Mouse (Mus musculus): ENCODE measurements around the gene Klhl8. TPM values are rescaled to one million over a fixed set of nuclear protein-coding genes. Genes with fewer than 3 reads are reported as not detected.
"Not testable (repeated sequence)": the region's sequence is repeated elsewhere in the genome, so short reads cannot be mapped to it uniquely, and the experiment has no call there.

The Klhl8 gene
- polyA plus RNA-seq, 1 experiment = 0.95 TPM

GRCm38 (mm10) chr5:103936906-103937589 is 26.0 kb upstream of the Klhl8 start:
- WGBS = 59% methylated on average over 14 of the region's 14 CpGs
- Histone ChIP-seq H3K27ac (ENCODE audit: control insufficient read depth, insufficient read depth, low read depth, low read length, poor library complexity) (no peak overlapping the region), H3K4me1 (ENCODE audit: control insufficient read depth, insufficient read depth, low read length) (no peaks in the 10 kb centered on the region), H3K4me3 (replicated peaks; ENCODE audit: control insufficient read depth, low read depth, low read length) (no peak overlapping the region)
- peak; percentile 66 for TF ChIP-seq CTCF (IDR thresholded peaks at IDR 0.05; ENCODE audit: control insufficient read depth, insufficient read depth, low read length)
- no peak for TF ChIP-seq POLR2A (IDR thresholded peaks at IDR 0.05; ENCODE audit: borderline replicate concordance, control insufficient read depth, low read depth, low read length)

GRCm38 (mm10) chr5:103931924-103932323 is 20.9 kb upstream of the Klhl8 start:
- not testable (repeated sequence) for H3K4me1 ChIP-seq (ENCODE audit: control insufficient read depth, insufficient read depth, low read length); H3K27ac ChIP-seq (ENCODE audit: control insufficient read depth, insufficient read depth, low read depth, low read length, poor library complexity); H3K4me3 ChIP-seq (replicated peaks; ENCODE audit: control insufficient read depth, low read depth, low read length)

GRCm38 (mm10) chr5:103930511-103930910 is 19.5 kb upstream of the Klhl8 start:
- Histone ChIP-seq H3K4me1 (ENCODE audit: control insufficient read depth, insufficient read depth, low read length) (no peaks in the 10 kb centered on the region), H3K4me3 (replicated peaks; ENCODE audit: control insufficient read depth, low read depth, low read length) (no peak overlapping the region), H3K27ac (ENCODE audit: control insufficient read depth, insufficient read depth, low read depth, low read length, poor library complexity) (no peak overlapping the region)
- 32% methylated on average over 5 of the region's 5 CpGs for WGBS
- TF ChIP-seq POLR2A (IDR thresholded peaks at IDR 0.05; ENCODE audit: borderline replicate concordance, control insufficient read depth, low read depth, low read length) (no peak), CTCF (IDR thresholded peaks at IDR 0.05; ENCODE audit: control insufficient read depth, insufficient read depth, low read length) (no peak)

GRCm38 (mm10) chr5:103928196-103928550 is 17.1 kb upstream of the Klhl8 start:
- H3K4me3 ChIP-seq (replicated peaks; ENCODE audit: control insufficient read depth, low read depth, low read length) = no peak overlapping the region
- H3K4me1 ChIP-seq (ENCODE audit: control insufficient read depth, insufficient read depth, low read length) = no peaks in the 10 kb centered on the region
- TF ChIP-seq CTCF (IDR thresholded peaks at IDR 0.05; ENCODE audit: control insufficient read depth, insufficient read depth, low read length) (no peak), POLR2A (IDR thresholded peaks at IDR 0.05; ENCODE audit: borderline replicate concordance, control insufficient read depth, low read depth, low read length) (no peak)
- H3K27ac ChIP-seq (ENCODE audit: control insufficient read depth, insufficient read depth, low read depth, low read length, poor library complexity) = no peak overlapping the region
- 83% methylated on average over 7 of the region's 7 CpGs for WGBS

- H3K4me1 ChIP-seq (ENCODE audit: control insufficient read depth, insufficient read depth, low read length) = peaks cover 1% of the 10 kb centered on the region
- H3K4me3 ChIP-seq (replicated peaks; ENCODE audit: control insufficient read depth, low read depth, low read length) = peak overlapping the region; percentile 40
- WGBS = 24% methylated on average over 27 of the region's 27 CpGs
- no peak overlapping the region for H3K27ac ChIP-seq (ENCODE audit: control insufficient read depth, insufficient read depth, low read depth, low read length, poor library complexity)
- TF ChIP-seq CTCF (IDR thresholded peaks at IDR 0.05; ENCODE audit: control insufficient read depth, insufficient read depth, low read length) = peak; percentile 70
- no peak for TF ChIP-seq POLR2A (IDR thresholded peaks at IDR 0.05; ENCODE audit: borderline replicate concordance, control insufficient read depth, low read depth, low read length)
Measured at GRCm38 (mm10) chr5:103927429-103928195, 16.6 kb upstream of the Klhl8 start.

- Histone ChIP-seq H3K4me1 (ENCODE audit: control insufficient read depth, insufficient read depth, low read length) (peaks cover 1% of the 10 kb centered on the region), H3K27ac (ENCODE audit: control insufficient read depth, insufficient read depth, low read depth, low read length, poor library complexity) (no peak overlapping the region), H3K4me3 (replicated peaks; ENCODE audit: control insufficient read depth, low read depth, low read length) (no peak overlapping the region)
- no peak for TF ChIP-seq POLR2A (IDR thresholded peaks at IDR 0.05; ENCODE audit: borderline replicate concordance, control insufficient read depth, low read depth, low read length)
- peak; percentile 64 for TF ChIP-seq CTCF (IDR thresholded peaks at IDR 0.05; ENCODE audit: control insufficient read depth, insufficient read depth, low read length)
- 73% methylated on average over 12 of the region's 12 CpGs for WGBS
Measured at GRCm38 (mm10) chr5:103926398-103926797, 15.3 kb upstream of the Klhl8 start.

- H3K4me3 ChIP-seq (replicated peaks; ENCODE audit: control insufficient read depth, low read depth, low read length) = no peak overlapping the region
- TF ChIP-seq POLR2A (IDR thresholded peaks at IDR 0.05; ENCODE audit: borderline replicate concordance, control insufficient read depth, low read depth, low read length) (no peak), CTCF (IDR thresholded peaks at IDR 0.05; ENCODE audit: control insufficient read depth, insufficient read depth, low read length) (no peak)
- no peak overlapping the region for H3K27ac ChIP-seq (ENCODE audit: control insufficient read depth, insufficient read depth, low read depth, low read length, poor library complexity)
- 84% methylated on average over 2 of the region's 2 CpGs for WGBS
- peaks cover 1% of the 10 kb centered on the region for H3K4me1 ChIP-seq (ENCODE audit: control insufficient read depth, insufficient read depth, low read length)
Measured at GRCm38 (mm10) chr5:103923755-103924154, 12.7 kb upstream of the Klhl8 start.

- peaks cover 1% of the 10 kb centered on the region for H3K4me1 ChIP-seq (ENCODE audit: control insufficient read depth, insufficient read depth, low read length)
- TF ChIP-seq CTCF (IDR thresholded peaks at IDR 0.05; ENCODE audit: control insufficient read depth, insufficient read depth, low read length) (no peak), POLR2A (IDR thresholded peaks at IDR 0.05; ENCODE audit: borderline replicate concordance, control insufficient read depth, low read depth, low read length) (no peak)
- WGBS = 79% methylated on average over 6 of the region's 6 CpGs
- no peak overlapping the region for H3K27ac ChIP-seq (ENCODE audit: control insufficient read depth, insufficient read depth, low read depth, low read length, poor library complexity)
- no peak overlapping the region for H3K4me3 ChIP-seq (replicated peaks; ENCODE audit: control insufficient read depth, low read depth, low read length)
Measured at GRCm38 (mm10) chr5:103923101-103923500, 12.0 kb upstream of the Klhl8 start.
